Mouse (Mus musculus): ENCODE measurements around the gene Nps. TPM values are rescaled to one million over a fixed set of nuclear protein-coding genes. Genes with fewer than 3 reads are reported as not detected.

Gene Nps
- polyA plus RNA-seq, 1 experiment from 2014 or later, result not detected

- WGBS, result 86% methylated on average over 6 of the region's 6 CpGs
- H3K4me1 ChIP-seq (ENCODE audit: control insufficient read depth, insufficient read depth, low read length), result no peaks in the 10 kb centered on the region
Observed at GRCm38 (mm10) chr7:135240006-135240405, 18.5 kb upstream of the Nps start.

DNA sequence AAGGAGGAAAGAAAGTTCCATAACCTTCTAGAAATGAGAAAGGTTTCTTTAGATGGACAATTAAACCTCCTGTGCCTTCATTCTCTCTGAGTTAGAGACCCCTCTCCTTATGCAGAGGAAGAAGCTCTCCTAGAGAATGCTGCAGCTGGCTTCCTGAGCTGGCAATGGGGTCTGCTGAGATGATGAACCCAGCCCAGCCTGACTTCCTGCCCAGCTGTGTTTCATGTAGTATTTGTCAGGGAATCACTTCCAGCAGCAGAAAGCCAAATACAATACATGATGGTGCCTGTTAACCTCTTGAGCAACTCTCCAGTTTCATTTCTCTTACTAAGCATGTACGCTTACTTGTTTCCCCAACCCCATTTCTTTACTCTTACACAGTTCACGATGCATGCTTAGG lies 17.9 kb upstream of the Nps start:
- DNase-seq (ENCODE audit: low spot score), result no peak
- Histone ChIP-seq H3K27me3 (ENCODE audit: control insufficient read depth, insufficient read depth, low read length) (no peaks in the 10 kb centered on the region), H3K9ac (ENCODE audit: low read length) (no peak overlapping the region), H3K4me3 (ENCODE audit: low read depth, low read length) (no peak overlapping the region), H3K4me2 (ENCODE audit: low read depth) (no peak overlapping the region), H3K4me1 (ENCODE audit: control insufficient read depth, insufficient read depth, low read length) (no peaks in the 10 kb centered on the region), H3K27ac (ENCODE audit: low read depth, low read length) (no peak overlapping the region), H3K36me3 (ENCODE audit: control insufficient read depth, insufficient read depth, low read length) (no peaks in the 10 kb centered on the region), H3K9me3 (ENCODE audit: control insufficient read depth, low read length) (no peaks in the 10 kb centered on the region)
- no peak for ATAC-seq (ENCODE audit: insufficient read depth, low FRiP score, low TSS enrichment)
- WGBS, result 93% methylated on average over 2 of the region's 2 CpGs

More at GRCm38 (mm10) chr7:135240006-135240405, 18.5 kb upstream of the Nps start:
- Histone ChIP-seq H3K27me3 (ENCODE audit: control insufficient read depth, insufficient read depth, low read length) (no peaks in the 10 kb centered on the region), H3K4me2 (ENCODE audit: low read depth) (no peak overlapping the region), H3K9ac (ENCODE audit: low read length) (no peak overlapping the region), H3K9me3 (ENCODE audit: control insufficient read depth, low read length) (no peaks in the 10 kb centered on the region), H3K27ac (ENCODE audit: low read depth, low read length) (no peak overlapping the region), H3K4me3 (ENCODE audit: low read depth, low read length) (no peak overlapping the region), H3K36me3 (ENCODE audit: control insufficient read depth, insufficient read depth, low read length) (no peaks in the 10 kb centered on the region)
- DNase-seq (ENCODE audit: low spot score) (no peak), ATAC-seq (ENCODE audit: insufficient read depth, low FRiP score, low TSS enrichment) (no peak)

DNA sequence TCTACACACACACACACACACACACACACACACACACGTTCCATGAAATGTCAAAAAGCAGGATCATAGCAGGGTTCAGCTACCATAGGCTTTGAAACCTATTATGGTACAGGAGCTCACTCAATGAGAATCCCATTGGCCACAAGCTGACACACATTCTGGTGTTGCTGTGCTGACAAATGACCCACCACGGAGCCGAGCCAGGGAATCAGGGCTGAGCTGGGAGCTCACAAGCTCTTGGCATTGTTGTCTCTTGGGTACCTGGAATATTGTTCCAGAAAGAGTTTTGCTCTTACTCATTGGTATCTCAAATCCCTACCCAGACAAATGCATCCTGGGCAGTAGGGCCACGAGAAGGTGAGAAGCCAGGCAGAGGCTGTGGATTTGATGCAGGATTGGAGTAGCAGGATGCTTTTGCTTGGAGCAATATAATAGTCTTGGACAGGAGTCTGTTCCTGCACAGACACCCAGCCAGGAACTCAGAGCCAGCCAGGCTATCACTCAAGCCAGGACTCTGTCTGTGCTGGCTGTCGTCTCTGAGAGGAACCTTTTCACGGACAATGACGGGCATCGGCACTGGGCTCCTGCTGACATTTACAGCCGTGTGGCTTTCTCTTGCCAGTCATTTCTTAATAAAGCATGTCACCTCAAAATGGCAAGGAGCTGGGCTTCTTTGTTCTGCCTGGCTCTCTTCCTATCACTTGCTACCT lies 14.2 kb upstream of the Nps start:
- no peak overlapping the region for H3K4me2 ChIP-seq (ENCODE audit: low read depth)
- WGBS, result 69% methylated on average over 9 of the region's 9 CpGs

DNA sequence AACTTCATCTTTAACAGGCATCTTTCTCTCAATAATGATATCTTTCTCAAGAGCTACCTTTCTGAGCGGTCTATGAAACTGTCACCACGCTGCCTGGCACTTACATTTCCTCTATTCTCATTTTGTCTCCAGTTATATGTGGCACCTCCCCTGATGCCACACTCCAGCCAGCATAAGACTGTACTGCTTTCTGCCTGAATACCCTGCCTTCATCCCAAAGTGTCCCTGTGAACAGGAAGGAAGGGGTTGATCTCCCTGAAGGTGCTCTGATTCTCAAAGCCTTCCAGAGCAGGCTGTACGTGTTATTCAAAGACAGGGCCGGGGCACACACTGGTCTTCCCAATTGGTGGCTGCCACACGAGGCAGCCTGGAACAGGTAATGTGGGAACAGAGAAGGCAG lies 12.1 kb upstream of the Nps start:
- H3K36me3 ChIP-seq (ENCODE audit: control insufficient read depth, insufficient read depth, low read length), result no peaks in the 10 kb centered on the region
- ATAC-seq (ENCODE audit: insufficient read depth, low FRiP score, low TSS enrichment) (no peak), DNase-seq (ENCODE audit: low spot score) (no peak)
- H3K4me2 ChIP-seq (ENCODE audit: low read depth), result no peak overlapping the region
- no peak overlapping the region for H3K9ac ChIP-seq (ENCODE audit: low read length)
- no peaks in the 10 kb centered on the region for H3K4me1 ChIP-seq (ENCODE audit: control insufficient read depth, insufficient read depth, low read length)
- H3K9me3 ChIP-seq (ENCODE audit: control insufficient read depth, low read length), result no peaks in the 10 kb centered on the region
- no peak overlapping the region for H3K27ac ChIP-seq (ENCODE audit: low read depth, low read length)
- H3K27me3 ChIP-seq (ENCODE audit: control insufficient read depth, insufficient read depth, low read length), result no peaks in the 10 kb centered on the region
- H3K4me3 ChIP-seq (ENCODE audit: low read depth, low read length), result no peak overlapping the region
- WGBS, result 88% methylated on average over 5 of the region's 5 CpGs

More for the DNA sequence above, 14.2 kb upstream of the Nps start:
- Histone ChIP-seq H3K4me1 (ENCODE audit: control insufficient read depth, insufficient read depth, low read length) (no peaks in the 10 kb centered on the region), H3K27ac (ENCODE audit: low read depth, low read length) (no peak overlapping the region), H3K27me3 (ENCODE audit: control insufficient read depth, insufficient read depth, low read length) (no peaks in the 10 kb centered on the region), H3K9me3 (ENCODE audit: control insufficient read depth, low read length) (no peaks in the 10 kb centered on the region), H3K36me3 (ENCODE audit: control insufficient read depth, insufficient read depth, low read length) (no peaks in the 10 kb centered on the region), H3K9ac (ENCODE audit: low read length) (no peak overlapping the region), H3K4me3 (ENCODE audit: low read depth, low read length) (no peak overlapping the region)
- DNase-seq (ENCODE audit: low spot score), result no peak
- no peak for ATAC-seq (ENCODE audit: insufficient read depth, low FRiP score, low TSS enrichment)

GRCm38 (mm10) chr7:135253249-135253648 lies 5.3 kb upstream of the Nps start:
- H3K9ac ChIP-seq (ENCODE audit: low read length), result no peak overlapping the region
- no peak overlapping the region for H3K27ac ChIP-seq (ENCODE audit: low read depth, low read length)
- ATAC-seq (ENCODE audit: insufficient read depth, low FRiP score, low TSS enrichment) (no peak), DNase-seq (ENCODE audit: low spot score) (no peak)
- H3K4me1 ChIP-seq (ENCODE audit: control insufficient read depth, insufficient read depth, low read length), result no peaks in the 10 kb centered on the region
- no peaks in the 10 kb centered on the region for H3K36me3 ChIP-seq (ENCODE audit: control insufficient read depth, insufficient read depth, low read length)
- no peaks in the 10 kb centered on the region for H3K27me3 ChIP-seq (ENCODE audit: control insufficient read depth, insufficient read depth, low read length)
- no peak overlapping the region for H3K4me2 ChIP-seq (ENCODE audit: low read depth)
- no peaks in the 10 kb centered on the region for H3K9me3 ChIP-seq (ENCODE audit: control insufficient read depth, low read length)
- WGBS, result 95% methylated on average over 2 of the region's 2 CpGs
- H3K4me3 ChIP-seq (ENCODE audit: low read depth, low read length), result no peak overlapping the region

DNA sequence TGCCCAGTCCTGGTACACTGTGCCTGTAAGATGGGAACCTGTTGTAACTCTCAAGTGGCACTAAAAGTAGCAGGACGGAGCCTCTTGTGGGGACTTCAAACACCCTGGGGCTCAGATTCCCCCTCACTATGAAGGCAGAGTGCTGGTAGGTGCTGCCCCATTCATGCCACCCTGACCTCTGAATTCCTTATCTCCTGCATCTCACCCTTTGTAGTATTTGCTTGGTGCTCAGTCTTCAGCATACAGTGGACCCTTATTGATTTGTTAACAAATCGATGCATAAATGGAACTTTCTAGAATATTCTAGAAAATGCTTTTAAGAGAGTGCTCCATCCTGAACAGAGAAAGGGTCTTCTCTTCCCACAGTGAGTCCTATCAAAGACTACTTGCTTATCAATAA lies 4.1 kb upstream of the Nps start:
- no peaks in the 10 kb centered on the region for H3K4me1 ChIP-seq (ENCODE audit: control insufficient read depth, insufficient read depth, low read length)
- no peak for DNase-seq (ENCODE audit: low spot score)
- H3K36me3 ChIP-seq (ENCODE audit: control insufficient read depth, insufficient read depth, low read length), result no peaks in the 10 kb centered on the region
- WGBS, result 94% methylated on average over 2 of the region's 2 CpGs
- H3K27me3 ChIP-seq (ENCODE audit: control insufficient read depth, insufficient read depth, low read length), result no peaks in the 10 kb centered on the region
- no peaks in the 10 kb centered on the region for H3K9me3 ChIP-seq (ENCODE audit: control insufficient read depth, low read length)
- no peak overlapping the region for H3K4me3 ChIP-seq (ENCODE audit: low read depth, low read length)
- no peak overlapping the region for H3K4me2 ChIP-seq (ENCODE audit: low read depth)
- ATAC-seq (ENCODE audit: insufficient read depth, low FRiP score, low TSS enrichment), result no peak
- no peak overlapping the region for H3K9ac ChIP-seq (ENCODE audit: low read length)
- no peak overlapping the region for H3K27ac ChIP-seq (ENCODE audit: low read depth, low read length)

DNA sequence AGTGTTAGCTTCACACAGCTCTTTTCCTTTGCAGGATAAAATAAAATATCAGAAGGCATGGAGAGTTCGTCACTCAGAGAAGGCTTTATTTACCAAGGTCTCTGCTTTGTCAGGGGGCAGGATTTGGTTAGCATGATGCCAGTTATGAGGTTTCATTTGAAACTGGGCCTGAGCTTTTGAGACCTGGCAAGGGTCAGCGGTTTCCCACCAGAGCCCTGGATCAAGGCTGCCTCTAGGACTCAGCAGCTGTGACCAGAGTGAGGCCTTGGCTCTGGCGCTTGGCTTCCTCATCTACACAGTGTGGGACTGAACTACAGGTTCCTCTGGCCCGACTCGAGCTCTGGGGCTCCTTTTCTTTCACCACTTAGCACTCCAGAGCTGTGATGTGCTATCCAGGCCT lies 12.5 kb downstream of the Nps start:
- no peak overlapping the region for H3K27ac ChIP-seq (ENCODE audit: low read depth, low read length)
- no peak overlapping the region for H3K4me3 ChIP-seq (ENCODE audit: low read depth, low read length)
- H3K27me3 ChIP-seq (ENCODE audit: control insufficient read depth, insufficient read depth, low read length), result no peaks in the 10 kb centered on the region
- H3K4me2 ChIP-seq (ENCODE audit: low read depth), result no peak overlapping the region
- no peak overlapping the region for H3K9ac ChIP-seq (ENCODE audit: low read length)
- no peak for DNase-seq (ENCODE audit: low spot score)
- no peaks in the 10 kb centered on the region for H3K36me3 ChIP-seq (ENCODE audit: control insufficient read depth, insufficient read depth, low read length)
- no peak for ATAC-seq (ENCODE audit: insufficient read depth, low FRiP score, low TSS enrichment)
- 89% methylated on average over 5 of the region's 5 CpGs for WGBS
- H3K4me1 ChIP-seq (ENCODE audit: control insufficient read depth, insufficient read depth, low read length), result no peaks in the 10 kb centered on the region
- H3K9me3 ChIP-seq (ENCODE audit: control insufficient read depth, low read length), result no peaks in the 10 kb centered on the region

DNA sequence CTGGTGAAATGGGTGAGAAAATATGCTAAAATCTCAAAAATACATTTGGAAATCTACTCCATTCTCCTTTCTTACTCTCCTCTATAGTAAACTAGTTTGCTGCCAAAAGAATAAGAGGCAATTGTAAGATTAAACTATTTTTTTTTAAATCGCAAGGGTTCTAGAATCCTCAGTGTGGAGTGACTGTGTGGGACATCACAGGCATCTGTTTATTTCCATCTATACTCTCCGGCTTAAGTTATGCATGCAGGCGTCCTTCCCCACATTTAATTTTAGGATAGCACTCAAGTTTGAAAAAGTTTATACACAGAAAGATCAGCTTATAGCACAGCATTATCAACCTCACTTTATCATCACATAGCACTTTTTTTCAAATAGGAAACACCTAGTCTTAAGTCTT lies 24.7 kb downstream of the Nps start:
- H3K4me3 ChIP-seq (ENCODE audit: low read depth, low read length), result no peak overlapping the region
- WGBS, result 91% methylated on average over 3 of the region's 3 CpGs
- no peak overlapping the region for H3K4me2 ChIP-seq (ENCODE audit: low read depth)
- H3K27me3 ChIP-seq (ENCODE audit: control insufficient read depth, insufficient read depth, low read length), result no peaks in the 10 kb centered on the region
- no peak overlapping the region for H3K27ac ChIP-seq (ENCODE audit: low read depth, low read length)
- no peaks in the 10 kb centered on the region for H3K4me1 ChIP-seq (ENCODE audit: control insufficient read depth, insufficient read depth, low read length)
- H3K36me3 ChIP-seq (ENCODE audit: control insufficient read depth, insufficient read depth, low read length), result no peaks in the 10 kb centered on the region
- DNase-seq (ENCODE audit: low spot score), result no peak
- ATAC-seq (ENCODE audit: insufficient read depth, low FRiP score, low TSS enrichment), result no peak
- H3K9ac ChIP-seq (ENCODE audit: low read length), result no peak overlapping the region
- no peaks in the 10 kb centered on the region for H3K9me3 ChIP-seq (ENCODE audit: control insufficient read depth, low read length)

DNA sequence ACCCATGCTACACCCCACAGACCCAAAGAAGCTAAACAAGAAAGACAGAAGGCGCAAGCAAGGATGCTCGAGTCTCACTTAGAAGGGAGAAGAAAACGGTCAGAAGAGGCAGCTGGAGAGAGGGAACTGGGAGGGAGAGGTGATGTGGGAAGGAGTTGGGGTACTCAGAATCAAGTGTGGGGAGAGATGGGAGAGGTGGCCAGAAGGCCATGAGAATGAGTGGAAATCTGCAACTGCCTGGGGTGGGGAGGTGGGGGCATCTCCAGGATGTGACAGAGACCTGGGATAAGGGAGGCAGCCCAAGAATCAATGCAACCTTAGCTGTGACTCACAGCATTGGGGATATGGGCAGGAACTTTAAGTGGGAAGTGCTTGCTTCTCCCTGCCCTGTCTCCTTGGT lies 31.5 kb downstream of the Nps start:
- no peaks in the 10 kb centered on the region for H3K27me3 ChIP-seq (ENCODE audit: control insufficient read depth, insufficient read depth, low read length)
- no peak for DNase-seq (ENCODE audit: low spot score)
- H3K4me3 ChIP-seq (ENCODE audit: low read depth, low read length), result no peak overlapping the region
- WGBS, result 97% methylated on average over 3 of the region's 3 CpGs
- no peak overlapping the region for H3K4me2 ChIP-seq (ENCODE audit: low read depth)
- no peak for ATAC-seq (ENCODE audit: insufficient read depth, low FRiP score, low TSS enrichment)
- no peaks in the 10 kb centered on the region for H3K36me3 ChIP-seq (ENCODE audit: control insufficient read depth, insufficient read depth, low read length)
- no peaks in the 10 kb centered on the region for H3K9me3 ChIP-seq (ENCODE audit: control insufficient read depth, low read length)
- no peak overlapping the region for H3K9ac ChIP-seq (ENCODE audit: low read length)
- no peaks in the 10 kb centered on the region for H3K4me1 ChIP-seq (ENCODE audit: control insufficient read depth, insufficient read depth, low read length)
- H3K27ac ChIP-seq (ENCODE audit: low read depth, low read length), result no peak overlapping the region

Measured in neural tube, embryonic 11.5 days (tissue).